Mouse (Mus musculus) activated CD4-positive, CD25-positive, alpha-beta regulatory T cell, adult 4 months (primary cell): ENCODE data around the gene Nsun3. TPM values are rescaled to one million over a fixed set of nuclear protein-coding genes. Genes with fewer than 3 reads are reported as not detected.
A peak's percentile ranks its signal among the peaks of the same experiment; 100 is the strongest.

ENCODE experiments used
- ATAC-seq: one replicate; pipeline ENCODE4 v1.8.0; 2017
- polyA plus RNA-seq, 2 experiments: library from polyadenylated mRNA; unstranded; fragments of 100-300 nt; shearing (Covaris generic); gene quantifications; one replicate each; pipeline ENCODE4 v1.2.1; 2017

Nsun3 gene
- polyA plus RNA-seq = 10 to 100 TPM; 26.8 to 27.9 TPM

DNA sequence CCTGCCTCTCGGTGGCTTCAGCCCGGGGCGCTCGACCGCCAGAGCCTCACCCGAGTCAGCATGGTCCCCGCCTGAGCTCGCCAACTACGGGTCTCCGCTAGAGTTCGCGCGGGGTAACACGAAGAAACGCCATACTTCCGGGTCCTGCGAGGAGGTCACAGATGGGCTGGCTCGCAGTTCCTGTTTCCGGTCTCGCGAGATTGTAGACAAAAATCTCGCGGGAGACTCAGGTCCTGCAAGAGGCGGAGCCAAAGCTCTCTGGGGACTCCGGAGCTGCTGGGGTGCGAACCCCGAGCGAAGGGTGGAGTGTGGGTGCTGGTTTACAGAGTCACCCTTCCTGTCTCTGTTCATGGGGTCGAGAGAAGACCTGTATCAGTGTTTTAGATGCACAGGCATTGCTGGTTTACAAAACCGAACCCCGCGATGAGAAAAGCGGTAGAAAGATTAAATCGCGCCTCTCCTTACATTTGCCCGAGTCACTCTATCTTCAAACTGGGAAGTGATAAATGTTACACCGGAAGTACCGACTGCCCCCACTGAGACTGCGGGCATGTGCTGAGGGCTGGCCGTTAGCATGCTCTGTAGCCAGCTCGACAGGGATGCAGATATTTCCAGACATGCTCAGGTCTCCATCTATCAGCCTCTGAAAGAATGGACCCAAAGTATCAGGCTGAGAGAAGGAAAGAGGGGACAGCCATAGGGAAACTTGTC, at the start of gene Nsun3:
TSS of gene Nsun3 (minus strand) at position 198 of the 711 bp plus-strand sequence.
- ATAC-seq = peak; percentile 99

- ATAC-seq = peak; percentile 35
These were observed 47.6 kb upstream of the Nsun3 start for GRCm38 (mm10) chr16:62834016-62834735.

GRCm38 (mm10) chr16:62832481-62832880, 45.9 kb upstream of the Nsun3 start:
- peak; percentile 83 for ATAC-seq

DNA sequence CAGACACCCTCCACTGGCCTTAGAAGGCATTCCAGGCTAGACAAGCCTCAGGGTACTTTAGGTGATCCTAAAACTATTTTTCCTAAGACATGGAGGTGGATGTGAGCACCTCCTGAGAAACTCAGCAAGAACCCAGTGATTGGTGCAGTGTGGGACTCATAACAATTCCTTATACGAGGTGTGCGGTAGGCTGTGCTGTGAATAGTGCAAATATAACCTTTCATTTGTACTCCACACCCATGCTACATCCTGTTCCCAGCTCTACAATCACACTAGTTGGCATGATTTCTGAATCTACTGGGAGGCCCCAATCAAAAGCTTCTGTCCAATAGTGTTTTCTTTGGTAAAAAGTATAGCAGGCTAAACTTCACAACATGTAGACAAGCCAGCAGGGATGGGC, 45.4 kb upstream of the Nsun3 start:
- peak; percentile 20 for ATAC-seq

- peak; percentile 86 for ATAC-seq
These were observed 39.8 kb upstream of the Nsun3 start for GRCm38 (mm10) chr16:62826156-62827001.

GRCm38 (mm10) chr16:62822472-62822871, 35.9 kb upstream of the Nsun3 start:
- no peak for ATAC-seq

GRCm38 (mm10) chr16:62814491-62814890, 27.9 kb upstream of the Nsun3 start, which contains the start of gene Stx19:
Gene Stx19 (plus strand): TSS chr16:62814676.
- ATAC-seq = no peak

- no peak for ATAC-seq
These were observed 27.2 kb upstream of the Nsun3 start for GRCm38 (mm10) chr16:62813790-62814189.

GRCm38 (mm10) chr16:62810855-62811254, 24.2 kb upstream of the Nsun3 start:
- ATAC-seq = no peak

DNA sequence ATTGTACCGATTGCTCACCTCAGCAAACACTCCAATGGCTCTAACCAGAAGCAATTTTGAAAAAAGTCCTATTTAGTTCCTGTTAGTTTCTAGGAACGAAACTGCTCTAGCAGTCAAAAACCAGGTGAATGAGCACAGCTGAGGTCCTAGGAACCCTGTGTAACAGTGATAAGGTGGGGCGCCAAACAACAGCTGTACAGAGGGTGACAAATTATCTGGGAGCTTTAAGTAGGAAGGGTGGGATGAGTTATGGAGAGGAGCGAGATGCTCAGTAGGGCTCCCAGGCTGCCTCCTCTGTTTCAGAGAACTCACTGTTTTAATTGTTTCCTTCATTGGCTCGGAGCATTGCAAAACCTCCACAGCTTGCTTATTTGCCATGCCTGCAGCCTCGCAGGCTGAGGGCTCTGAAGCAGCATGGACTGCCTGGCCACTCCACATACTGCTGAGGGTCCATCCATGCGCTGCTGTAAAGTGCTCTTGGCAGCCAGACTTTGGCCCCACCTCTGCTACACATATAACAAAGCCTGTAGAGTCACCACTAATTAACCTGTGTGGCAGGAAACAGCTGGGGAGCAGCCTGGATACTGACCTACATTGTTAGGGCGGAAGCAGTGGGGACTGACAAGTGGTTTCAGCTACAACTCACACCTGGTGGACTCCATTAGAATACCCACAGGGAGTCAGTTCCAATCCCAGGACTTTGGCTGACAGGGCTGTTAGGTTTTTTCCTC, 20.8 kb upstream of the Nsun3 start:
- ATAC-seq = peak; percentile 80

DNA sequence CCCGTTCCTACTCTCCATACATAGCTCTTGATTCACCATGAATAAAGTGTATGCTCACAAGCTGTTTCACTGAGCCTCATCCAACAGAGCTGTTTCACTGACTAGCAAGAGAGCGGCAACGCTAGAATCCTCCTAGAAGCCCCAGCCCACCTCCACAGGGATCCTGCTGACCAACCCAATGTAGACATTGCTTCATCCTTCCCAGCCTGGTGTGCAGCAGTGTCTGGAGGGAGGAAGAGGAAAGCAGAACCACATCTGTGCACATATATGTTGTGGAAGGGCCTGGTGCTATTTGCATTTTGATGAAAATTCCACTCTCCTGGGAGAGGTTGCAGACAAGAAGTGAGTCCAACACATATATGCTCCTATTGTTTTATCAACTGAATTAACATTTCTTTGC, 18.0 kb upstream of the Nsun3 start:
- ATAC-seq = no peak

- ATAC-seq = no peak
These were observed 13.2 kb upstream of the Nsun3 start for GRCm38 (mm10) chr16:62799839-62800238.

DNA sequence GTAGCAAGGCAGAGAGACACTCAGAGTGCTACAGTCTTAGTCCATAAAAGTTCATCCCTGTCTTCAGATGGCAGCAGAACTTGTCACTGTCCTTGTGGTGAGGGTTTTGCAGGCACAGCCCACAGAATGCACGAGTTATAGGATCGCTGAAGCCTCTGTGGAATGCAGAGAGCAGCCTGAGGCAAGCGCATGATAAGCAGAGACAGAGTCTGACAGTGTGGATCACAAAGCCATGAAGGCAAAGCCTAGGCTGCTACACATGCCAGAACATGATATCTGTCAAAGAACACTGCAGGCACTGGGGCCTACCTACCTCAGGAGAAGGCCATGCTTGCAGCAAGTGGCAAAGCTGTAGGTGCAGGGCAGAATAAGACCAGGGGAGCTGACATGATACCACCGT, 12.8 kb upstream of the Nsun3 start:
- no peak for ATAC-seq

GRCm38 (mm10) chr16:62798808-62799207, 12.2 kb upstream of the Nsun3 start:
- no peak for ATAC-seq

DNA sequence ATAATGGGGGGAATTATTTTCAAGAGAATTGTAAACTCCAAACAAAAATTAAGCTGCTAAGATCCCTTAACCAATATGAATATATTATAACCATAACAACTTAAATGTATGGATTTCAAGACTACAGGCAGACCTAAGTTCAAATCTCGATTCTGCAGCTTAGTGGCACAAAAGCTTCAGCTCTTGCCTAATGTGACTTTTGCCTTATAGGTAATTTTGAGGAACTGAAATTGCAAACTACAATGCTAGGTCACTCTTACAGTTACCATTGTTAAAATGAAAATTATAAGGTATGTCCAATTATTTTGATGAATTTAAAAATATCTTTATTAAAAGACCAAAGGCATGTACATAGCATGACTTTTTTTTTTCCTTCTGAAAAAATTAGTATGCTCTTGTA, 10.0 kb upstream of the Nsun3 start:
- ATAC-seq = no peak

DNA sequence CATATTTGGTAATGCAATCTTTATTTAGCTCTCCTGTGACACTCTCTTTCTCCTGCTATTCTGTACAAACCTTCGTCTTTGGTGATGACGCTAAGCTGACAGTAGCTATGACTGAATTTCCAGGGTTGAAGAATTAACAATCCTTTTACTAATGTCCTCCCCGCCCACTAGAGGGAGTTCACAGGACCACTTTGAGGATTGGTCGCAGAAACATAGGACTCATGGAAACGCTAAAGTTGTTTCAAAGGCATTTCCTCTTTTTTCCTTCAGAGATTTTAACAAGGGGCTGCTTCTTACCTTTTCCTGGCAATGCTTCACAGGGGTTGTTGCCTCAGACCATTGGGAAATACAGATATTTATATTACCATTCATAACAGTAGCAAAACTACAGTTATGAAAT, 4.4 kb downstream of the Nsun3 start:
- ATAC-seq = no peak

DNA sequence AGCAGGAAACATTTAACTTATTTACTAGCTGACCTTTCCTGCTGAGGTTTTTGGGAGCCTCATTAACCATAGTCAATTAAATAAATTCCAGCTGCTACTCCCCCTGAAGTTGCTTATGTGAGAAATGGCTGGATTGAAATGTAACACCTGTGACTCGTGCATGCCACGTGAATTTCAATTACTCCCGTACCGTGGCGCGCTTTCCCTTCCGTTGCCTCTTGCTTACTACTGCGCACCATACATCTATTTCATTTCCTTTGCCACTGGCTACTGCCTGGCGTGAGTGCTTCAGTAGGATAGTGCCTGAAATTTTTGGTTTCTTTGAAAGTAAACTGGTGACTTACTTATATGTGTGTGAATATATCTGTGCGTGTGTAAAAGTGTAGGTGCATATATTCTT, 8.3 kb downstream of the Nsun3 start:
- ATAC-seq = no peak

DNA sequence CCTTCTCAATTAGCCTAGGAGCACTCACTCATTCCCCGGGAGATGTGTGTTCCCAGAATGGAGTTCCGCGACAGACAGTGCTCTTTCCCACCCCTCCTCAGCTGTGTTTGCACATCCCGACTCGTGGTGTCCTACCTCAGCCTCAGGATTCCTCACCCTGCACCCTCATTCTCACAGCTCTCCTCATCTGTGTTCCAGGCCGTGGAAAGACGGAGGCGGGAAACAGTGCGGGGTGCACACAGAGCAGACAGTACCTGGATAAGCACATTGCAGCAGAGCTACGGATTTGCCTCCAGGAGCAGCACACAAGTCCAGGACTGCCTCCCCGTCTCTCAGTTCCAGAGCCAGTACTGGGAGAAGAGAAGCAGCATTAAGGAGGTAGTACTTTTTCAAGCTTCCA, 10.6 kb downstream of the Nsun3 start:
- no peak for ATAC-seq

DNA sequence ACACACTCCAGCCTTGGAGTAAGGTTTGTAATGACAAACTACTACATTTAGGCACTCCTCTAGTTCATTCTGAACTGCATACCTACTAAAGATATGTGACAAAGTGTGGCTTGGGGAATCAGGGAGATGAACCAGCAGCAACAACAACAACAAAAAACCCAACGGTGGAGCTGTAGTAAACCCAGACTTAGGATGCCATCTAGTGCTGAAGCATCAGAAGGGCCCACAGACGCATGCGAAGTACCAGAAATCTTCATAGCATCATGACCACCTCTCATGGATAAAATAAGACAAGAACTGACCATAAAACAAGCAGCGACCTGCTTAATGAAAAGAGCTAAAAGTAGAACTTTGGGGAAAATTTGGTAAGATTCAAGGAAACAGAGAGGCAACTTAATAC, 13.2 kb downstream of the Nsun3 start:
- no peak for ATAC-seq

GRCm38 (mm10) chr16:62758340-62758739, 28.3 kb downstream of the Nsun3 start:
- peak; percentile 54 for ATAC-seq

DNA sequence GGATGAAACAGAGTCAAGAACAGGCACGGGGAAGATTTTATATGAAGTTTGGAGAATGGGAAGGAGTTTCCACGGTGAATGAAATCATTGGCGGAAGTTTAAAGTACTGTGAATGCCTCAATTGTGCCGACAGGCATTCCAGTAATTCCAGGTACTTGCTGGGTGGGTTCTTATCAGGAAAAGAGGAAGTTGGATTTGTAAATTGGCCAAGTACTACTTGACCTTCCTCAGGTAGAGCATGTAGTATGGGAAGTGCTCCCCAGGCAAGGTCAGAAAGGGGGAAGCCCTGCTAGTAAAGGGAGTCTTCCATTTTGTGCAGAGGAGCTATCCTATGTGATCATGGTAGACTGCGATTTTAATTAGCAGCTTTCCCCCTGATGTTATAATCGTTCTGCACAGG, 31.3 kb downstream of the Nsun3 start:
- no peak for ATAC-seq

- no peak for ATAC-seq
These were observed 33.0 kb downstream of the Nsun3 start for GRCm38 (mm10) chr16:62753597-62753996.

DNA sequence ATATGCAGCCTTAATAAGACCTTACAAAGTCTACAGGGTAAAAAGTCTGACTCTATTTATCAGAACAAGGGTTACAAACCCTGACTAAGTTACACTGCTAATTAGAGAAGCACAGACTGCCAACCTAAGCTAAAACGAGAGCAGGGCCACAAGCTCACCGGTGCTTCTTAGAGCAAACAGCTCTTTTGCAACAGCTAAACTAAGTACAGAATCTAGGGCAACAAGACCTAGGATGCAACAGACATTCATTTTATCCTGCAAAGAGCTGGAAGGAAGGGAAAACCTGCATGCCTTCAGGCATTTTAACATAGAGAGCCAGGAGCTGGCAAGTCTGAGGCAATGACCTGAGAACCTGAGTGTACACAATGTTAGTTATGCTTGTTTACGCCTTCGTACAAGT, 33.5 kb downstream of the Nsun3 start:
- no peak for ATAC-seq
